Mouse (Mus musculus): ENCODE measurements around the gene Nfat5.

DNA sequence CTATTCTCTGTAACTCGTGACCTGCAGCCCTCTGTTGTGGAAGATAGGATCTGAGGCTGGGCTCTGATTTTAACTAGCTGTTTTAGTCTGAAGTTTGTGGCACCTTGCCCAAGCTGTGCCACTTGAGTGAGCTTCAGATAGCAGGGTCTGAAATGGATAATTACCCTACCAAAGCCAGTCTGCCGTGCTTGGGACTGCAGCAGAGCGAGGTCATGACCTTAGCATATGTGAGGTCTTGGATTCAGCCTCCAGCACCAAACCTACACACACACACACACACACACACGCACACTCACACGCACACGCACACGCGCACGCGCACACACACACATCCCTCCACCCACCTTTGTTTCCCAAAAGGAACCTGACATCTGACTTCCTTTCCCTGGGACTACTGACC is 27.5 kb upstream of the Nfat5 start:
- TF ChIP-seq CTCF (IDR thresholded peaks at IDR 0.05; ENCODE audit: low read depth, low read length), result no peak
- TF ChIP-seq POLR2A (IDR thresholded peaks at IDR 0.05; ENCODE audit: insufficient read depth, low read length), result no peak
- peak; percentile 55; the same call in 1 of the 2 replicates for TF ChIP-seq EP300 (IDR thresholded peaks at IDR 0.05; ENCODE audit: insufficient read depth, low read depth, low read length)

Measured in ES-Bruce4 (cell line).